Mouse (Mus musculus) adrenal gland, adult 10 weeks (tissue): ENCODE results near the gene Rbfox2. TPM values are rescaled to one million over a fixed set of nuclear protein-coding genes. Genes with fewer than 3 reads are reported as not detected.

Experiments
- polyA plus RNA-seq: library from polyadenylated mRNA; stranded (reverse); fragments of 350-450 nt; fragmentation: Illumina TruSeq; extraction: RNeasy Lipid Tissue Mini Kit (QIAGEN cat#74804); gene quantifications from one replicate; pipeline ENCODE4 v1.2.3, GENCODE M21; 2014; ENCODE audit warnings: low read depth, low replicate concordance

Gene Rbfox2
- 45.2 TPM for polyA plus RNA-seq

GRCm38 (mm10) chr15:77306547-77307261 is at the start of gene Rbfox2:
Rbfox2 (minus strand) TSS chr15:77307004.

GRCm38 (mm10) chr15:77050570-77050969 is 256.2 kb downstream of the Rbfox2 start, which contains the start of gene Mb:
Mb (minus strand) TSS chr15:77050670.

GRCm38 (mm10) chr15:77044597-77045320 is 262.0 kb downstream of the Rbfox2 start, which contains the start of gene Apol6:
Apol6 (plus strand) TSS chr15:77044729.

Other genes with a start within 250 kb of the Rbfox2 start
- gene Apol7a, start 92.1 kb upstream of the Rbfox2 start, polyA plus RNA-seq, result not detected
- 0.41 TPM for gene Apol9a, start 104.1 kb upstream of the Rbfox2 start, polyA plus RNA-seq
- gene Apol7b, start 140.5 kb upstream of the Rbfox2 start, polyA plus RNA-seq, result not detected
- not detected for gene Apol10a, start 170.0 kb upstream of the Rbfox2 start, polyA plus RNA-seq
- not detected for gene Apol11a, start 201.3 kb upstream of the Rbfox2 start, polyA plus RNA-seq
- not detected for gene Apol7c, start 226.3 kb upstream of the Rbfox2 start, polyA plus RNA-seq